Mouse (Mus musculus): ENCODE results near the gene Tada1. TPM values are rescaled to one million over a fixed set of nuclear protein-coding genes. Genes with fewer than 3 reads are reported as not detected.

Tada1 gene
- 3.6 and 4.3 TPM in 2 replicates for polyA plus RNA-seq (2012; rRNA removed)

GRCm38 (mm10) chr1:166379013-166379629 lies at the start of gene Tada1:
Tada1 (plus strand) TSS chr1:166379097.

GRCm38 (mm10) chr1:166409701-166410220 lies 30.9 kb downstream of the Tada1 start, which contains the start of gene Pogk:
Pogk (minus strand) TSS chr1:166409863.

Other genes starting within 250 kb of the Tada1 start
- gene Gpa33, start 248.9 kb upstream of the Tada1 start, polyA plus RNA-seq (2012; rRNA removed) = 22.9 and 30.7 TPM in 2 replicates
- not detected in 2 replicates for gene Mael, start 140.3 kb upstream of the Tada1 start, polyA plus RNA-seq (2012; rRNA removed)
- gene Ildr2, start 125.0 kb upstream of the Tada1 start, polyA plus RNA-seq (2012; rRNA removed) = 0.02 and 0.05 TPM in 2 replicates
- 1.4 and 2.0 TPM in 2 replicates for gene Pogk, start 30.8 kb downstream of the Tada1 start, polyA plus RNA-seq (2012; rRNA removed)
- 0.31 TPM in 1 of 2 replicates, not detected in the other for gene Gm4846, start 118.5 kb downstream of the Tada1 start, polyA plus RNA-seq (2012; rRNA removed)

All from stomach, adult 2 months (tissue).